Mouse (Mus musculus) limb, embryonic 10.5 days (tissue): ENCODE results near the gene Hbp1. TPM values are rescaled to one million over a fixed set of nuclear protein-coding genes. Genes with fewer than 3 reads are reported as not detected.

Experiments
- DNase-seq: peaks from one replicate; pipeline ENCODE4 v3.0.0-alpha.2; 2017; ENCODE audit warnings: low spot score
- H3K27ac ChIP-seq: fragments of 300-500 bp; sonication (generic); 2 replicates; pipeline ENCODE4 v1.5.1; 2016; ENCODE audit warnings: mild to moderate bottlenecking
- H3K27me3 ChIP-seq: fragments of 300-500 bp; sonication (generic); 2 replicates; pipeline ENCODE4 v1.6.1; 2016; ENCODE audit warnings: low read depth, mild to moderate bottlenecking; ENCODE audit not compliant: poor library complexity, severe bottlenecking
- H3K36me3 ChIP-seq: fragments of 300-500 bp; sonication (generic); 2 replicates; pipeline ENCODE4 v1.6.1; 2016; ENCODE audit warnings: mild to moderate bottlenecking, moderate library complexity
- H3K4me1 ChIP-seq: fragments of 300-500 bp; sonication (generic); 2 replicates; pipeline ENCODE4 v1.6.1; 2016
- H3K4me3 ChIP-seq: fragments of 300-500 bp; sonication (generic); 2 replicates; pipeline ENCODE4 v1.5.1; 2016; ENCODE audit warnings: mild to moderate bottlenecking, moderate library complexity
- H3K9me3 ChIP-seq: fragments of 300-500 bp; sonication (generic); replicated peaks from 2 replicates; pipeline ENCODE4 v1.6.1; 2016; ENCODE audit warnings: mild to moderate bottlenecking
- WGBS: fragments of 180-500 bp; shearing (Covaris S2); methylation state at CpG from one replicate; pipeline ENCODE4 v1.1.7; 2016; 5-methylcytosine and 5-hydroxymethylcytosine counted together
- polyA plus RNA-seq: library from polyadenylated mRNA; unstranded; fragments of >200 nt; fragmentation: Nextera tagmentation; extraction: Ambion mirVana; gene quantifications from 2 replicates; pipeline ENCODE4 v1.2.1, GENCODE M21; 2016

Hbp1 gene
- polyA plus RNA-seq = 84.4 and 110 TPM in 2 replicates

GRCm38 (mm10) chr12:31949759-31950658 lies at the start of gene Hbp1:
TSS of gene Hbp1 (minus strand) at chr12:31950535.
- peak; percentile 89 for DNase-seq
- Histone ChIP-seq H3K27me3 (no peaks in the 10 kb centered on the region), H3K27ac (peak within 1 kb of the TSS; percentile 100), H3K9me3 (no peaks in the 10 kb centered on the region), H3K4me1 (0 out of 2 replicates have a peak, but pooled peaks cover 2% of the 10 kb centered on the region), H3K4me3 (peak within 1 kb of the TSS; percentile 77), H3K36me3 (0 out of 2 replicates have a peak, but pooled peaks cover 2% of the 10 kb centered on the region)
- under 1% methylated on average over 64 of the region's 71 CpGs for WGBS

DNA sequence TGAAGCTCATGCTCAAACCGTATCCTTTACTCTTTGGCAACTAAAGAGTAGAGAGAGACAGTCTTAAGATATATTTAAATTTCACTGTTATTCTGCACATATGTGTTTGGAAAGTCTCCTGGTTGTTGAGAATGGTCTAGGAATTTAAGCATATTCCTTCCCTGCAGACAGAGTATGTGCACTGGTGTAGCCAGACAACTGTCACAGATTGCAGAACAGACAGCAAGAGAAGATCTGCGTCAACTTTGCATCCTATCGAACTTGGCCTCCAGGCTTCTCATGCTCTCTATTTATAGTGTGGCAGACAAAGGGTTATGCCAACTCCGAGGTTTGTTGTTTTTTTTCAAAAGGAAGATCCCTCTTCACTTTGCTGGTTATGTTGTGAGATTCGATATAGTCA lies 48.4 kb upstream of the Hbp1 start:
- no peaks in the 10 kb centered on the region for H3K27me3 ChIP-seq
- no peaks in the 10 kb centered on the region for H3K4me1 ChIP-seq
- no peaks in the 10 kb centered on the region for H3K9me3 ChIP-seq
- no peak overlapping the region for H3K27ac ChIP-seq
- H3K36me3 ChIP-seq = no peaks in the 10 kb centered on the region
- H3K4me3 ChIP-seq = no peak overlapping the region
- no peak for DNase-seq
- 91% methylated on average over 5 of the region's 5 CpGs for WGBS

- Histone ChIP-seq H3K27ac (no peak overlapping the region), H3K4me3 (no peak overlapping the region), H3K27me3 (no peaks in the 10 kb centered on the region), H3K4me1 (no peaks in the 10 kb centered on the region), H3K36me3 (no peaks in the 10 kb centered on the region), H3K9me3 (no peaks in the 10 kb centered on the region)
- WGBS = 86% methylated on average over 3 of the region's 3 CpGs
- DNase-seq = no peak
Observed at GRCm38 (mm10) chr12:31997328-31997878, 47.1 kb upstream of the Hbp1 start.

GRCm38 (mm10) chr12:31996877-31997276 lies 46.5 kb upstream of the Hbp1 start:
- 78% methylated on average over 5 of the region's 5 CpGs for WGBS
- no peak for DNase-seq
- no peaks in the 10 kb centered on the region for H3K4me1 ChIP-seq

GRCm38 (mm10) chr12:31990575-31990974 lies 40.2 kb upstream of the Hbp1 start:
- no peak for DNase-seq
- Histone ChIP-seq H3K27me3 (no peaks in the 10 kb centered on the region), H3K27ac (no peak overlapping the region), H3K4me3 (no peak overlapping the region), H3K4me1 (no peaks in the 10 kb centered on the region), H3K9me3 (no peaks in the 10 kb centered on the region), H3K36me3 (no peaks in the 10 kb centered on the region)
- WGBS = 83% methylated on average over 4 of the region's 4 CpGs

More at GRCm38 (mm10) chr12:31996877-31997276, 46.5 kb upstream of the Hbp1 start:
- Histone ChIP-seq H3K27ac (no peak overlapping the region), H3K9me3 (no peaks in the 10 kb centered on the region), H3K36me3 (no peaks in the 10 kb centered on the region), H3K27me3 (no peaks in the 10 kb centered on the region), H3K4me3 (no peak overlapping the region)

GRCm38 (mm10) chr12:31989726-31990125 lies 39.4 kb upstream of the Hbp1 start:
- H3K4me1 ChIP-seq = 0 out of 2 replicates have a peak, but pooled peaks cover under 1% of the 10 kb centered on the region
- H3K27ac ChIP-seq = no peak overlapping the region
- H3K4me3 ChIP-seq = no peak overlapping the region
- DNase-seq = no peak
- H3K36me3 ChIP-seq = no peaks in the 10 kb centered on the region
- H3K27me3 ChIP-seq = no peaks in the 10 kb centered on the region
- no peaks in the 10 kb centered on the region for H3K9me3 ChIP-seq

DNA sequence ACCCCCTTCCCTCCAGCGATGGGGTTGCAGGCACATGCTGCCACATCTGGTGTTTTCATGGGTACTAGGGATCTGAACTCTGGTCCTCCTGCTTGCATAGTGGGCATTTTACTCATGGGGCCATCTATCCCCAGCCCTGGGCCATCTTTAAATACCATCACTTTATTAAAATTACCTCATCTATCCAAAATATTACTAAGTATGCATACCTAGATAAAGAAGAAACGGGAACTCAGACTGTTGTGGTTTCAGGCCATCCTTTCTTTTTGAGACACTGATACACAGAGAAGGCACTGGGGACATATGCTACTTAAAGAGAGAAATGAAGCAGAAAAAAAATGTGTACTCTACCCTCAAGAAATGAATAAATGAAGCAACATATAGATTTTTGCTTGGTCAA lies 36.1 kb upstream of the Hbp1 start:
- no peaks in the 10 kb centered on the region for H3K9me3 ChIP-seq
- WGBS = 92% methylated on average over 2 of the region's 2 CpGs

DNA sequence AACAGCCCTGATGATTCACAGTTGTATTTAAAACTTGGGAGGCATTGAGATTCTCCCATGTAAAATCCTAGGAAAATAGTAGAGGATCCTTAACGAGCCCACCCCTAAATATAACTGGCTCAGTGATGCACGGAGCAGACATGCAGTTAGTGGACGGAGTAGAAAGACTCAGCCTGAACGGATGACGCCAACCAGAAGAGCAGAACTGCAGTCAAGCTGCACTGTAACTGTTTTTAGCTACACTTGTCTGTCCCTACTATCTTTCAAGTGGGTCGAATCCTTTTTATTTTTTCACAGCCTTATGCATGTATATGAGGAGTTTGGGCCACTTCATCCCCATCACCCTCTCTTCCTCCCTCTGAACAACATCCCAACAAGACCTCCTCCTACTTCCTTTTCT lies 35.4 kb upstream of the Hbp1 start:
- no peaks in the 10 kb centered on the region for H3K36me3 ChIP-seq
- 0 out of 2 replicates have a peak, but pooled peaks cover 2% of the 10 kb centered on the region for H3K4me1 ChIP-seq
- no peaks in the 10 kb centered on the region for H3K27me3 ChIP-seq
- WGBS = 90% methylated on average over 6 of the region's 6 CpGs
- no peaks in the 10 kb centered on the region for H3K9me3 ChIP-seq
- no peak overlapping the region for H3K4me3 ChIP-seq
- DNase-seq = no peak
- H3K27ac ChIP-seq = no peak overlapping the region

More for the DNA sequence above, 36.1 kb upstream of the Hbp1 start:
- H3K27ac ChIP-seq = no peak overlapping the region
- H3K36me3 ChIP-seq = no peaks in the 10 kb centered on the region
- no peaks in the 10 kb centered on the region for H3K27me3 ChIP-seq
- DNase-seq = no peak
- H3K4me3 ChIP-seq = no peak overlapping the region
- 0 out of 2 replicates have a peak, but pooled peaks cover 2% of the 10 kb centered on the region for H3K4me1 ChIP-seq

DNA sequence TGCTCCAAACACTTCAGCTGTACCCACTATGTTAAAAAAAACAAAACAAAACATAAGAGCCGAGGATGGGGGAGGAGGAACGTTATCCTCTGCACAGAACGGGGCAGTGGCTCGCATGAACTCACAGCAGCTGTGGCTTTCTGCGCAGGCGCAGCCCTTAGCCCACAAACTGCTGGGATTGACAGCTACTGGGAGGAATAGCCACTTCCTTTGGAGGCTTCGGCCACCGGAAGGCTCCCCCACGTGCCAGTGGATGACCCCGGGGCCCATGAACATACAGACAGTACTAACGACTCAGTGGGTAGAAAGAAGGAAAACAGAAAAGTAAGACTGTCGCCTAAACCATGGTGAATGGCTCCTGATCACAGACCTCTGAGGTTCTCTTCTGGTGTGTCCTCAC lies 34.3 kb upstream of the Hbp1 start:
- Histone ChIP-seq H3K27ac (no peak overlapping the region), H3K4me1 (0 out of 2 replicates have a peak, but pooled peaks cover 2% of the 10 kb centered on the region), H3K9me3 (no peaks in the 10 kb centered on the region), H3K36me3 (no peaks in the 10 kb centered on the region), H3K27me3 (no peaks in the 10 kb centered on the region), H3K4me3 (no peak overlapping the region)
- no peak for DNase-seq
- WGBS = 72% methylated on average over 12 of the region's 12 CpGs

- WGBS = 49% methylated on average over 2 of the region's 2 CpGs
- Histone ChIP-seq H3K4me3 (no peak overlapping the region), H3K27ac (no peak overlapping the region), H3K4me1 (0 out of 2 replicates have a peak, but pooled peaks cover 2% of the 10 kb centered on the region), H3K27me3 (no peaks in the 10 kb centered on the region), H3K36me3 (no peaks in the 10 kb centered on the region), H3K9me3 (no peaks in the 10 kb centered on the region)
- no peak for DNase-seq
Observed at GRCm38 (mm10) chr12:31984206-31984605, 33.9 kb upstream of the Hbp1 start.

DNA sequence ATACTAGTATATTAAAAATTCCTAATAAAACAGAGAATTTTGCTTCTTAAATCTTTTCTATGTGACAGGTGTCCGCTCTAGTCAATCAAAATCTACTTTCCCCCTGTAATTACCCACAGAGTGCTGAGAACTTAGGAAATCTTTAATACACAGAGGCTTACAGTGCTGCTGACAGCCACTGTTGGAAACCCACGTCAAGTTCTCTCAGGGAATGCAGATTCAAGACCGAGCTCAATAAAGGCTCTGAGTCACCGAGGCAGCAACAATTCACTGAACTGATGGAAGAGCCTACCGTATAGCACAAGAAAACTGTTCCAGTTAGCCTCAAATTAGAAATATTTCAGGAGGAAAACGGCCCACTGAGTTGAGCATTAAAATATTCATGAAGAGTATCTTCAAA lies 33.4 kb upstream of the Hbp1 start:
- H3K4me3 ChIP-seq = no peak overlapping the region
- H3K36me3 ChIP-seq = no peaks in the 10 kb centered on the region
- no peaks in the 10 kb centered on the region for H3K9me3 ChIP-seq
- H3K27me3 ChIP-seq = no peaks in the 10 kb centered on the region
- 0 out of 2 replicates have a peak, but pooled peaks cover 2% of the 10 kb centered on the region for H3K4me1 ChIP-seq
- no peak overlapping the region for H3K27ac ChIP-seq
- WGBS = 81% methylated on average over 6 of the region's 6 CpGs
- DNase-seq = no peak

GRCm38 (mm10) chr12:31983238-31983637 lies 32.9 kb upstream of the Hbp1 start:
- H3K4me3 ChIP-seq = no peak overlapping the region
- no peak overlapping the region for H3K27ac ChIP-seq
- no peaks in the 10 kb centered on the region for H3K36me3 ChIP-seq
- no peak for DNase-seq
- H3K4me1 ChIP-seq = 0 out of 2 replicates have a peak, but pooled peaks cover 2% of the 10 kb centered on the region
- H3K9me3 ChIP-seq = no peaks in the 10 kb centered on the region
- WGBS = 49% methylated on average over 7 of the region's 7 CpGs
- no peaks in the 10 kb centered on the region for H3K27me3 ChIP-seq

DNA sequence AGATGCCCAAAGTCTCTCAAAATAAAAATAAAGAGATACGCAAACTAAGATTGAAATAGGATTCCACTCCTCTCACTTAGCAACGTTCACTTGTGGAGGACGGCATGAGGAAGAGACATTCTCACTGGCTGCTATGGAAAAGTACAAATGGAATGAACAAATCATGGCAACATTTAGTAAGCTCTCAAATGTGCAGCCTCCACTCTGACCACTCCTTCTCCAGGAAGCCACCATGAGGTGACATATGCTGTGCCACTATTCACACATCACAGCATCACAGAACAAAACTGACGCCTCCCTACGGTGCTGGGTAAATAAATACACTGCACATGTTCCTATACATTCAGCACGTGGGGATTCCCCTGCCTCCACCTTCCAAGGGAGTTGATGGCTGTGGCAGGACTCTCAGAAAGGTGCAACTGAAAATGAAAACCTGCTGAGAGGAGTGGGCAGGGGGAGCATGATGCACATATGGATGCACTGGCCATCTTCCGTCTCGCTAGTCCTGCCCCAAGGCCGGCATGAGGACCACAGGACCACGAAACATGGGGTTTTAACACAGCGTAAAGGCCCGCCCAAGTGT lies 27.4 kb upstream of the Hbp1 start:
- H3K36me3 ChIP-seq = no peaks in the 10 kb centered on the region
- H3K4me3 ChIP-seq = no peak overlapping the region
- no peaks in the 10 kb centered on the region for H3K9me3 ChIP-seq
- WGBS = 82% methylated on average over 12 of the region's 12 CpGs
- DNase-seq = no peak
- H3K27me3 ChIP-seq = no peaks in the 10 kb centered on the region
- H3K4me1 ChIP-seq = no peaks in the 10 kb centered on the region
- no peak overlapping the region for H3K27ac ChIP-seq
